Mouse (Mus musculus): Measurements from ENCODE around the gene Plekhh1. TPM values are rescaled to one million over a fixed set of nuclear protein-coding genes. Genes with fewer than 3 reads are reported as not detected.

Gene Plekhh1
- polyA plus RNA-seq (2015; fragmentation: Nextera tagmentation; extraction: Ambion mirVana), result 2.3 and 2.7 TPM in 2 replicates

GRCm38 (mm10) chr12:79028911-79029861 lies at the start of gene Plekhh1:
Plekhh1 (plus strand) TSS chr12:79029163.
- H3K4me2 ChIP-seq, result peak within 1 kb of the TSS; percentile 98
- peak; percentile 61; the same call in 1 of the 2 replicates for ATAC-seq (ENCODE audit: extremely low read depth, insufficient number of reproducible peaks, low FRiP score, low TSS enrichment)
- H3K4me3 ChIP-seq, result peak within 1 kb of the TSS; percentile 87
- peaks cover 15% of the 10 kb centered on the region for H3K27me3 ChIP-seq (replicated peaks)
- H3K4me1 ChIP-seq, result peaks cover 8% of the 10 kb centered on the region
- peak within 1 kb of the TSS; percentile 36; the same call in 1 of the 2 replicates for H3K27ac ChIP-seq (replicated peaks)
- H3K36me3 ChIP-seq, result no peaks in the 10 kb centered on the region
- H3K9ac ChIP-seq, result peak within 1 kb of the TSS; percentile 95
- H3K9me3 ChIP-seq, result no peaks in the 10 kb centered on the region
- under 1% methylated on average over 77 of the region's 80 CpGs for WGBS

- WGBS, result 56% methylated on average over 5 of the region's 5 CpGs
- Histone ChIP-seq H3K36me3 (no peaks in the 10 kb centered on the region), H3K27ac (replicated peaks) (no peak overlapping the region), H3K9ac (no peak overlapping the region), H3K4me1 (peaks cover 26% of the 10 kb centered on the region), H3K4me2 (no peak overlapping the region), H3K4me3 (no peak overlapping the region), H3K27me3 (replicated peaks) (no peaks in the 10 kb centered on the region), H3K9me3 (peaks cover 7% of the 10 kb centered on the region)
- ATAC-seq (ENCODE audit: extremely low read depth, insufficient number of reproducible peaks, low FRiP score, low TSS enrichment), result no peak
Observed at GRCm38 (mm10) chr12:78980683-78981091, 48.3 kb upstream of the Plekhh1 start.

GRCm38 (mm10) chr12:78981131-78981530 lies 47.8 kb upstream of the Plekhh1 start:
- WGBS, result 72% methylated on average over 2 of the region's 2 CpGs
- H3K4me3 ChIP-seq, result no peak overlapping the region

GRCm38 (mm10) chr12:78981938-78982825 lies 46.8 kb upstream of the Plekhh1 start:
- no peaks in the 10 kb centered on the region for H3K27me3 ChIP-seq (replicated peaks)
- H3K9ac ChIP-seq, result no peak overlapping the region
- peaks cover 7% of the 10 kb centered on the region for H3K9me3 ChIP-seq
- peaks cover 19% of the 10 kb centered on the region for H3K4me1 ChIP-seq
- no peak overlapping the region for H3K4me2 ChIP-seq
- no peak overlapping the region for H3K4me3 ChIP-seq
- H3K36me3 ChIP-seq, result no peaks in the 10 kb centered on the region
- H3K27ac ChIP-seq (replicated peaks), result no peak overlapping the region
- WGBS, result 66% methylated on average over 9 of the region's 9 CpGs
- ATAC-seq (ENCODE audit: extremely low read depth, insufficient number of reproducible peaks, low FRiP score, low TSS enrichment), result no peak

More at GRCm38 (mm10) chr12:78981131-78981530, 47.8 kb upstream of the Plekhh1 start:
- Histone ChIP-seq H3K9ac (no peak overlapping the region), H3K9me3 (peaks cover 7% of the 10 kb centered on the region), H3K4me1 (peaks cover 26% of the 10 kb centered on the region), H3K36me3 (no peaks in the 10 kb centered on the region), H3K27me3 (replicated peaks) (no peaks in the 10 kb centered on the region), H3K27ac (replicated peaks) (no peak overlapping the region), H3K4me2 (no peak overlapping the region)
- no peak for ATAC-seq (ENCODE audit: extremely low read depth, insufficient number of reproducible peaks, low FRiP score, low TSS enrichment)

- no peaks in the 10 kb centered on the region for H3K27me3 ChIP-seq (replicated peaks)
- H3K4me2 ChIP-seq, result no peak overlapping the region
- no peaks in the 10 kb centered on the region for H3K36me3 ChIP-seq
- H3K9me3 ChIP-seq, result peaks cover 7% of the 10 kb centered on the region
- no peak for ATAC-seq (ENCODE audit: extremely low read depth, insufficient number of reproducible peaks, low FRiP score, low TSS enrichment)
- WGBS, result 35% methylated on average over 9 of the region's 9 CpGs
- no peak overlapping the region for H3K4me3 ChIP-seq
- peaks cover 15% of the 10 kb centered on the region for H3K4me1 ChIP-seq
- H3K9ac ChIP-seq, result no peak overlapping the region
- H3K27ac ChIP-seq (replicated peaks), result no peak overlapping the region
Observed at GRCm38 (mm10) chr12:78983296-78984034, 45.5 kb upstream of the Plekhh1 start.

GRCm38 (mm10) chr12:78984035-78984432 lies 44.9 kb upstream of the Plekhh1 start:
- no peak for ATAC-seq (ENCODE audit: extremely low read depth, insufficient number of reproducible peaks, low FRiP score, low TSS enrichment)
- Histone ChIP-seq H3K27me3 (replicated peaks) (no peaks in the 10 kb centered on the region; the same call in 1 of the 2 replicates), H3K4me1 (peaks cover 15% of the 10 kb centered on the region), H3K27ac (replicated peaks) (no peak overlapping the region), H3K9me3 (peaks cover 4% of the 10 kb centered on the region), H3K4me3 (no peak overlapping the region), H3K4me2 (no peak overlapping the region), H3K9ac (no peak overlapping the region), H3K36me3 (no peaks in the 10 kb centered on the region)
- WGBS, result 23% methylated on average over 3 of the region's 3 CpGs

- no peaks in the 10 kb centered on the region for H3K9me3 ChIP-seq
- H3K9ac ChIP-seq, result no peak overlapping the region
- no peak for ATAC-seq (ENCODE audit: extremely low read depth, insufficient number of reproducible peaks, low FRiP score, low TSS enrichment)
- H3K27me3 ChIP-seq (replicated peaks), result peaks cover 9% of the 10 kb centered on the region; the same call in 1 of the 2 replicates
- no peak overlapping the region for H3K4me2 ChIP-seq
- no peak overlapping the region for H3K4me3 ChIP-seq
- H3K27ac ChIP-seq (replicated peaks), result no peak overlapping the region
- H3K36me3 ChIP-seq, result no peaks in the 10 kb centered on the region
- WGBS, result 51% methylated on average over 9 of the region's 9 CpGs
- peaks cover 15% of the 10 kb centered on the region for H3K4me1 ChIP-seq
Observed at GRCm38 (mm10) chr12:78987581-78988081, 41.3 kb upstream of the Plekhh1 start.

- Histone ChIP-seq H3K4me1 (no peaks in the 10 kb centered on the region), H3K9me3 (no peaks in the 10 kb centered on the region), H3K4me3 (no peak overlapping the region), H3K27ac (replicated peaks) (no peak overlapping the region), H3K36me3 (no peaks in the 10 kb centered on the region), H3K27me3 (replicated peaks) (peaks cover 11% of the 10 kb centered on the region; the same call in 1 of the 2 replicates), H3K4me2 (no peak overlapping the region), H3K9ac (no peak overlapping the region)
- 82% methylated on average over 4 of the region's 4 CpGs for WGBS
- no peak for ATAC-seq (ENCODE audit: extremely low read depth, insufficient number of reproducible peaks, low FRiP score, low TSS enrichment)
Observed at GRCm38 (mm10) chr12:78996271-78996670, 32.7 kb upstream of the Plekhh1 start.

GRCm38 (mm10) chr12:78996711-78997110 lies 32.3 kb upstream of the Plekhh1 start:
- 37% methylated on average over 6 of the region's 7 CpGs for WGBS
- no peaks in the 10 kb centered on the region for H3K9me3 ChIP-seq
- H3K4me2 ChIP-seq, result no peak overlapping the region
- ATAC-seq (ENCODE audit: extremely low read depth, insufficient number of reproducible peaks, low FRiP score, low TSS enrichment), result no peak
- no peak overlapping the region for H3K9ac ChIP-seq
- no peak overlapping the region for H3K27ac ChIP-seq (replicated peaks)
- H3K36me3 ChIP-seq, result no peaks in the 10 kb centered on the region
- H3K4me3 ChIP-seq, result no peak overlapping the region
- no peaks in the 10 kb centered on the region for H3K4me1 ChIP-seq
- peaks cover 11% of the 10 kb centered on the region; the same call in 1 of the 2 replicates for H3K27me3 ChIP-seq (replicated peaks)

- Histone ChIP-seq H3K36me3 (no peaks in the 10 kb centered on the region), H3K4me3 (no peak overlapping the region), H3K4me2 (no peak overlapping the region), H3K4me1 (peaks cover 8% of the 10 kb centered on the region), H3K9ac (no peak overlapping the region), H3K9me3 (no peaks in the 10 kb centered on the region), H3K27ac (replicated peaks) (no peak overlapping the region), H3K27me3 (replicated peaks) (peaks cover 44% of the 10 kb centered on the region)
- ATAC-seq (ENCODE audit: extremely low read depth, insufficient number of reproducible peaks, low FRiP score, low TSS enrichment), result no peak
- WGBS, result 74% methylated on average over 5 of the region's 5 CpGs
Observed at GRCm38 (mm10) chr12:79002406-79002805, 26.6 kb upstream of the Plekhh1 start.
